ENCODE assay signal across 20 mouse cellular contexts in genomic region chr5:127477790-127478189, GRCm38 (mm10).
A peak's percentile ranks its signal among the peaks of the same experiment; 100 is the strongest.
DNase-seq lines count a peak whose midpoint lies in the region; ATAC-seq lines count a peak whose summit lies in the region.
"Had no signal": no experiment of that assay in that cellular context is flagged by ENCODE, and none has a peak within 500 bp of the region (broad histone marks: within the 10 kb centered on the region; RNA-seq: fewer than 3 reads in every experiment).

No protein-coding gene starts in this region.

- no peak overlapping the region for H3K9ac ChIP-seq in neural tube, embryonic 15.5 days (replicated peaks)
- no peak overlapping the region for H3K9ac ChIP-seq in hindbrain, embryonic 14.5 days
- H3K9ac ChIP-seq in midbrain, embryonic 16.5 days (ENCODE audit: low read depth, low read length): no peak overlapping the region
- H3K9ac ChIP-seq: intestine, embryonic 15.5 days had no signal

- H3K4me1 ChIP-seq in neural tube, embryonic 15.5 days: peaks cover 25% of the 10 kb centered on the region
- peaks cover 13% of the 10 kb centered on the region; the same call in 1 of the 2 replicates for H3K4me1 ChIP-seq in hindbrain, embryonic 14.5 days (replicated peaks; ENCODE audit: control insufficient read depth, insufficient read depth, low read length)
- peaks cover 15% of the 10 kb centered on the region for H3K4me1 ChIP-seq in midbrain, embryonic 16.5 days (ENCODE audit: control insufficient read depth, insufficient read depth, low read length)
- H3K4me1 ChIP-seq: intestine, embryonic 15.5 days; megakaryocyte, embryonic 14.5 days had no signal

- no peak for ATAC-seq in neural tube, embryonic 15.5 days (ENCODE audit: low FRiP score)
- ATAC-seq in hindbrain, embryonic 14.5 days (ENCODE audit: low FRiP score): no peak
- 0 out of 2 replicates have a peak, but pooled peaks have one; percentile 49 for ATAC-seq in midbrain, embryonic 16.5 days
- ATAC-seq: intestine, embryonic 15.5 days had no signal

- no peak overlapping the region for H3K4me3 ChIP-seq in neural tube, embryonic 15.5 days (replicated peaks)
- H3K4me3 ChIP-seq in hindbrain, embryonic 14.5 days (replicated peaks; ENCODE audit: low read length): no peak overlapping the region
- no peak overlapping the region for H3K4me3 ChIP-seq in midbrain, embryonic 16.5 days (ENCODE audit: low read depth, low read length)
- H3K4me3 ChIP-seq: heart, adult 2 months; intestine, embryonic 15.5 days; left cerebral cortex, adult 2 months; megakaryocyte, embryonic 14.5 days had no signal

- 0 out of 2 replicates have a peak, but pooled peaks cover 3% of the 10 kb centered on the region for H3K27me3 ChIP-seq in neural tube, embryonic 15.5 days (replicated peaks)
- peaks cover 4% of the 10 kb centered on the region; the same call in 1 of the 2 replicates for H3K27me3 ChIP-seq in hindbrain, embryonic 14.5 days (ENCODE audit: control insufficient read depth, insufficient read depth, low read length)
- no peaks in the 10 kb centered on the region for H3K27me3 ChIP-seq in midbrain, embryonic 16.5 days (ENCODE audit: control insufficient read depth, insufficient read depth, low read depth, low read length)
- H3K27me3 ChIP-seq: intestine, embryonic 15.5 days; megakaryocyte, embryonic 14.5 days had no signal

- H3K9me3 ChIP-seq in neural tube, embryonic 15.5 days (replicated peaks): no peaks in the 10 kb centered on the region
- no peaks in the 10 kb centered on the region for H3K9me3 ChIP-seq in hindbrain, embryonic 14.5 days (ENCODE audit: control insufficient read depth, low read length)
- H3K9me3 ChIP-seq in midbrain, embryonic 16.5 days (replicated peaks; ENCODE audit: control insufficient read depth, low read length, poor library complexity, severe bottlenecking): no peaks in the 10 kb centered on the region
- H3K9me3 ChIP-seq: intestine, embryonic 15.5 days had no signal

- H3K4me2 ChIP-seq in neural tube, embryonic 15.5 days: no peak overlapping the region
- H3K4me2 ChIP-seq in hindbrain, embryonic 14.5 days (replicated peaks): no peak overlapping the region; the same call in 1 of the 2 replicates
- peak overlapping the region; percentile 17; the same call in 1 of the 2 replicates for H3K4me2 ChIP-seq in midbrain, embryonic 16.5 days (ENCODE audit: low read length)
- H3K4me2 ChIP-seq: intestine, embryonic 15.5 days had no signal

- no peak overlapping the region for H3K27ac ChIP-seq in neural tube, embryonic 15.5 days (replicated peaks)
- no peak overlapping the region for H3K27ac ChIP-seq in hindbrain, embryonic 14.5 days
- no peak overlapping the region for H3K27ac ChIP-seq in midbrain, embryonic 16.5 days (ENCODE audit: low read length)
- H3K27ac ChIP-seq: heart, adult 2 months; intestine, embryonic 15.5 days; left cerebral cortex, adult 2 months had no signal

- no peaks in the 10 kb centered on the region for H3K36me3 ChIP-seq in neural tube, embryonic 15.5 days
- H3K36me3 ChIP-seq in hindbrain, embryonic 14.5 days (replicated peaks; ENCODE audit: control insufficient read depth, insufficient read depth): no peaks in the 10 kb centered on the region
- H3K36me3 ChIP-seq in midbrain, embryonic 16.5 days (ENCODE audit: control insufficient read depth, insufficient read depth, low read length): no peaks in the 10 kb centered on the region
- H3K36me3 ChIP-seq: intestine, embryonic 15.5 days had no signal

- 8% methylated on average over 9 of the region's 9 CpGs for WGBS in neural tube, embryonic 15.5 days
- 12% methylated on average over 9 of the region's 9 CpGs for WGBS in hindbrain, embryonic 14.5 days
- 9% methylated on average over 9 of the region's 9 CpGs for WGBS in midbrain, embryonic 16.5 days

- peak; percentile 26 for DNase-seq in neural tube, embryonic 10.5 days (ENCODE audit: extremely low spot score, low spot score)
- peak; percentile 59 for DNase-seq in hindbrain, embryonic 14.5 days (ENCODE audit: low spot score)
- no peak for DNase-seq in retina, embryonic 14.5 days (ENCODE audit: low spot score)
- no peak for DNase-seq in spleen, postnatal 10 days (ENCODE audit: low spot score in 2 of 2)
- no peak for DNase-seq in cerebellum, postnatal 25 days
- DNase-seq: cerebellum, adult 8-10 months; heart, adult 2 months; heart, postnatal 36 days; kidney, adult 9 months; kidney, postnatal 25 days; layer of hippocampus, adult 9-11 months; left cerebral cortex, postnatal 4 days; liver; lung, postnatal 14 days; thymus, postnatal 4 days had no signal

Comparison
In these comparisons a context has a peak if more than half of its experiments do, and no peak if none do; other contexts are left out.
1. DNase-seq: peak in neural tube, embryonic 10.5 days (single experiment) and hindbrain, embryonic 14.5 days (single experiment); none in retina, embryonic 14.5 days (single experiment), spleen, postnatal 10 days (0 of 2) and cerebellum, postnatal 25 days (0 of 2).